Mouse (Mus musculus) limb, embryonic 14.5 days (tissue): ENCODE results near the gene Ccno. TPM values are rescaled to one million over a fixed set of nuclear protein-coding genes. Genes with fewer than 3 reads are reported as not detected.

Source experiments
- ATAC-seq: fragments of 200-750 bp; cut with Nextera tagmentation; 2 replicates; pipeline ENCODE4 v1.8.0; 2017; ENCODE audit warnings: low read depth, moderate number of reproducible peaks, moderate TSS enrichment; ENCODE audit not compliant: low FRiP score
- DNase-seq: peaks from one replicate; pipeline ENCODE4 v3.0.0-alpha.2; 2015; ENCODE audit warnings: low spot score
- H3K27ac ChIP-seq: fragments of 300-500 bp; sonication (generic); replicated peaks from 2 replicates; pipeline ENCODE4 v1.5.1; 2014; ENCODE audit warnings: low read depth, mild to moderate bottlenecking, low read length, moderate library complexity, mixed read lengths
- H3K27me3 ChIP-seq: fragments of 300-500 bp; sonication (generic); 2 replicates; pipeline ENCODE4 v1.6.1; 2014; ENCODE audit warnings: low read length, mixed read lengths; ENCODE audit not compliant: control insufficient read depth, insufficient read depth
- H3K36me3 ChIP-seq: fragments of 300-500 bp; sonication (generic); 2 replicates; pipeline ENCODE4 v1.6.1; 2014; ENCODE audit warnings: mild to moderate bottlenecking, low read length, moderate library complexity, mixed read lengths; ENCODE audit not compliant: control insufficient read depth, insufficient read depth
- H3K4me1 ChIP-seq: fragments of 300-500 bp; sonication (generic); 2 replicates; pipeline ENCODE4 v1.6.1; 2014; ENCODE audit warnings: antibody characterized with exemption, low read length, mixed read lengths; ENCODE audit not compliant: control insufficient read depth, insufficient read depth
- H3K4me2 ChIP-seq: fragments of 300-500 bp; sonication (generic); replicated peaks from 2 replicates; pipeline ENCODE4 v1.6.1; 2014; ENCODE audit warnings: low read depth, mild to moderate bottlenecking, low read length, moderate library complexity; ENCODE audit not compliant: severe bottlenecking
- H3K4me3 ChIP-seq: fragments of 300-500 bp; sonication (generic); replicated peaks from 2 replicates; pipeline ENCODE4 v1.5.1; 2014; ENCODE audit warnings: low read length
- H3K9ac ChIP-seq: fragments of 300-500 bp; sonication (generic); 2 replicates; pipeline ENCODE4 v1.6.1; 2014; ENCODE audit warnings: mild to moderate bottlenecking, low read depth, low read length, moderate library complexity; ENCODE audit not compliant: severe bottlenecking
- H3K9me3 ChIP-seq: fragments of 300-500 bp; sonication (generic); 2 replicates; pipeline ENCODE4 v1.6.1; 2016; ENCODE audit warnings: low read length; ENCODE audit not compliant: control insufficient read depth
- POLR2A ChIP-seq: fragments of 200-500 bp; IDR thresholded peaks from 2 replicates; pipeline ENCODE4 v1.8.0; 2012; ENCODE audit warnings: inconsistent platforms, mild to moderate bottlenecking, moderate library complexity, borderline replicate concordance; ENCODE audit not compliant: insufficient read depth, insufficient read length; ENCODE audit errors: extremely low read depth
- WGBS: fragments of 180-500 bp; shearing (Covaris S2); extraction: QIAGEN DNeasy Blood & Tissue Kit; methylation state at CpG from one replicate; pipeline ENCODE4 v1.1.7; 2014; 5-methylcytosine and 5-hydroxymethylcytosine counted together
- polyA plus RNA-seq, 2 experiments: library from polyadenylated mRNA; depleted of rRNA in 1 of 2; stranded (reverse) in 1 of 2; unstranded in 1 of 2; fragments of >200 nt; fragmentation: Nextera tagmentation in 1 of 2; extraction: Ambion mirVana in 1 of 2; gene quantifications; 2 replicates each; pipeline versions ENCODE4 v1.2.1 to v1.2.3; 2012 to 2014

The Ccno gene
- polyA plus RNA-seq, 2 experiments, result 0.29 to 0.80 TPM

DNA sequence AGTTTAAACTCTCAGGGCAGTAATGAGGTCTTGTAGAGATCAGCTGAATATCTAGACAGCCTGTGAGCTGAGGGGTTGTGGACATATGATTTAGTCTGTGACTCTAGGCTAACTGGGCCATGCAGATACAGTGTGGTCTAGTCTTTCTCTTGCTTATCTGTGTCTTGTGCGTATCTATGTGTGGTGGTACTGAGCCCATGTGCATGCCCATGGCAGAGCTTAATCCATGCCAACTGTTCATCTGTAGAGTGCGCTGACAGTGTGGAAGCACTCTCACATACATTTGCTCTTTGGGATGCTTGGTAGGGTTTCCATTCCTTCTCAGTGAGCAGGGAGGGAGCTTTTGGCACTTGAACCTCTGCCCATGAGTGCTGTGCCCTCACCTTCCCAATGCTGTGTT, 33.9 kb downstream of the Ccno start:
- WGBS, result 84% methylated on average over 2 of the region's 2 CpGs
- H3K4me3 ChIP-seq, result no peak overlapping the region
- no peak overlapping the region for H3K4me2 ChIP-seq
- no peak for TF ChIP-seq POLR2A
- H3K9ac ChIP-seq, result no peak overlapping the region
- H3K27ac ChIP-seq, result no peak overlapping the region
- ATAC-seq, result no peak
- H3K36me3 ChIP-seq, result no peaks in the 10 kb centered on the region
- H3K4me1 ChIP-seq, result no peaks in the 10 kb centered on the region
- H3K27me3 ChIP-seq, result no peaks in the 10 kb centered on the region
- H3K9me3 ChIP-seq, result no peaks in the 10 kb centered on the region
- DNase-seq, result no peak

DNA sequence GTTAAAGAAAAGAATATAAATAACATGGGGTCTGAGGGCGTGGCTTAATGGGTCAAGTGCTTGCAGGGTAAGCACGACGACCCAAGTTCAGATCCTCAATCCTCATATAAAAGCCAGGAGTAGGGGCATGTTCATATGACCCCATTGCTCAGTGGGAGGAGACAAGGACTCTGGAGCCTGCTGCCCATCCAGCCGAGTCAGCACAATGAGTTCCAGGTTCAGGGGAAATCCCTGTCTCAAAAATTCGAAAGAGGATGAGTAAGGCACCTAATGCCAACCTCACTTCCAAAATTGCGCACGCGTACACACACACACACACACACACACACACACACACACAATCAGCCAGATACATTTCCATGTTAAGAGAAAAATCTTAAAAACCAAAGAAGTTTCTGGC, 34.9 kb downstream of the Ccno start:
- Histone ChIP-seq H3K36me3 (no peaks in the 10 kb centered on the region), H3K4me3 (no peak overlapping the region), H3K4me1 (no peaks in the 10 kb centered on the region), H3K27me3 (no peaks in the 10 kb centered on the region), H3K9me3 (no peaks in the 10 kb centered on the region), H3K4me2 (no peak overlapping the region), H3K27ac (no peak overlapping the region), H3K9ac (no peak overlapping the region)
- 78% methylated on average over 8 of the region's 8 CpGs for WGBS
- DNase-seq (no peak), ATAC-seq (no peak)
- TF ChIP-seq POLR2A, result no peak

DNA sequence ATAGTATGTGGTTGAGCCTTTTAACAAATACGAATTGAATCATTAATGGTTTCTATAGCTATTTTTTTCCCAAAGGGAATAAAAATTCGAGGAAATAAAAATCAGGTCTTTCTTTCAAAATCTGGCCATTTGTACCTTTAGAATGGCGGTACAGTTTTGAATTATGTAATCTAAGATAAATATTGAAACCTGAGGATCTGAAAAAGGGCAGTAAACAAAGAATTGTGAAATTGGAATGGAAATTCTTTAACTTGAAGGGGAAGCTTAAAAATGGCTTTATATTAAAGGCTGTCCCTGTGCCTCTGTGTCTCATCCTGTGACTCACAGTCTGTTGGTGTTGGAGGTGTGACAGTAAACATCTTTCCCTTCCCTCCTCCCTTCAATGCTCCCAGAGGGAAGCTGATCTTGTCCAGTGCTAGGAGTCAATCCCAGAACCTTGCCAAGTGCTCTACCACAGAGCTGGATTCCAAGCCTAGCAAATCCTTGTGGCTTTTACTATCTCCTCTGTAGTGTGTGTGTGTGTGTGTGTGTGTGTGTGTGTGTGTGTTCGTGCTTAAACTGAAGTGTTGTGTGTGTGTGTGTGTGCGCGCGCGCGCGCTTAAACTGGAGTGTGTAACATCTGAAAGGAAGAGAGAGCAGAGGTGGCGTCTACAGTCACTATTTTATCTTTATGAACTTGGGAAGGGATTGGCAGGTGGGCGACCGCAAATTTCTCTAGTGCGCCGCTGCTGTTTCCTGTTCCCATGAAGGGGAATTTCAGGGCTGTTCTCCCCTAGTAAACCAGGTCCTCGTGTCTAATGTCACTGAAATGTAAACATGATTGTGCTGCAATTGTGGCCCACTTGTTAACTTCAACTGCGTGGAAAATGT, 35.9 kb downstream of the Ccno start:
- ATAC-seq (no peak), DNase-seq (no peak)
- WGBS, result 65% methylated on average over 17 of the region's 17 CpGs

DNA sequence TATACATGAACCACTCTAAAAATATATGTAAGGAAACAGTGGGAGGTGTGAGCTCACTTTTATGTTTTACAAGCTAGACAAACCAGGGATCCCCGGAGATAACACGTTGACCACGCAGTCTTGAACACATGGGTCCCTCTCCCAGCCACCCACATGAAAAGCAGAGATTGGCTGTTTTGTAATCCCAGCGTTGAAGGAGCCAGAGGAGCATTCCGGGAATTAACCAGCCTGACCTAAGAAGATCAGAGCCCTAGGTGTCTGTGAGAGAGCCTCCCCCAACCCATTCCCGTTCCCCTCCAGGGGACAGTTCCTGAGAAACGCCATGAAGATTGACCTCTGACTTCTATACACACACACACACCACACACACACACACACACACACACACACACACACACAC, 43.7 kb downstream of the Ccno start:
- under 1% methylated on average over 7 of the region's 7 CpGs for WGBS
- H3K4me1 ChIP-seq, result peaks cover 6% of the 10 kb centered on the region; the same call in 1 of the 2 replicates
- H3K9ac ChIP-seq, result peak overlapping the region; percentile 55; the same call in 1 of the 2 replicates
- no peaks in the 10 kb centered on the region for H3K9me3 ChIP-seq
- no peak overlapping the region for H3K27ac ChIP-seq
- no peak for TF ChIP-seq POLR2A
- no peak for DNase-seq
- H3K4me2 ChIP-seq, result peak overlapping the region; percentile 89
- peaks cover 32% of the 10 kb centered on the region for H3K27me3 ChIP-seq
- ATAC-seq, result no peak
- H3K36me3 ChIP-seq, result no peaks in the 10 kb centered on the region
- peak overlapping the region; percentile 51 for H3K4me3 ChIP-seq

More for the DNA sequence above, 35.9 kb downstream of the Ccno start:
- no peak overlapping the region for H3K4me3 ChIP-seq
- no peak overlapping the region for H3K27ac ChIP-seq
- H3K36me3 ChIP-seq, result no peaks in the 10 kb centered on the region
- no peaks in the 10 kb centered on the region for H3K4me1 ChIP-seq
- no peak overlapping the region for H3K4me2 ChIP-seq
- no peaks in the 10 kb centered on the region for H3K9me3 ChIP-seq
- no peak for TF ChIP-seq POLR2A
- H3K27me3 ChIP-seq, result no peaks in the 10 kb centered on the region
- no peak overlapping the region for H3K9ac ChIP-seq

DNA sequence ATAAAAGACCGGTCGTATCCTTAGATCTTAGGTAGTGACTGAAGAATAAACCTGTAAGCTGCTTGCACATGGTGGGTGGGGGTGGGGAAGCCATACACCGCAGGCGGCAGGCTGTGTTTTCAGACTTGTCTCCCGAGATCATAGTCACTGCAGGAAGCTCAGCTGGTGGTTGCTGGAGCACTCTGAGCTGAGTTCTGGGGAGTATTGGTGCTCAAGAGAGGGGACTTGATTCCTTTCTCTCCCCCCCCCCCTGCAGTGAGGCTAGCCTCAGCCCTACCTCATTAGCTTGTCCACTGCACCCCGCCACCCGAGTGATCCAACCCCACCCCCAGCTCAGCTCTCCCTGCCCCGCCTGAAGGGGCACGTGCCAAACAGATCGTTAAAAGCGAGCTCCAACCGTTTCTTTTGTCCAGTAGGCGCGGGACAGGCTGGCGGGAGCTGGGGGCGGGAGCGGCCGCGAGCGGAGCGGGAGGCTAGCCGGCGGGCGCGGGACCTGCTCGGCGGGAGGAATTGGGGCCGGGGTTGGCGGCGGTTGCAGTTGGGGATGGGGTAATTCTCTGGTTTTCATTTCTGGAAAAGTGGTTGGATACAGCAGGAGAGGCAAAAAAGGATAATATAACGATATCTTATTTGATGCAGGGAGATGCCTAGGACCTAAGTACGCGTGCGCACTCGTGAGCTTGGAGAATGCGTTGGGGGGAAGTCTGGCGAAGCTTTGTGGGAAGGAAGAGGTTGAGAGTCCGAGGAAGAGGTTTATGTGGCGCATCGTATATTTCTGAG, 44.4 kb downstream of the Ccno start:
- Histone ChIP-seq H3K36me3 (no peaks in the 10 kb centered on the region), H3K27ac (no peak overlapping the region), H3K4me3 (peak overlapping the region; percentile 51), H3K9me3 (no peaks in the 10 kb centered on the region), H3K27me3 (peaks cover 32% of the 10 kb centered on the region), H3K4me2 (peak overlapping the region; percentile 89), H3K9ac (peak overlapping the region; percentile 55), H3K4me1 (peaks cover 6% of the 10 kb centered on the region; the same call in 1 of the 2 replicates)
- WGBS, result under 1% methylated on average over 40 of the region's 40 CpGs
- peak; percentile 34 for ATAC-seq
- TF ChIP-seq POLR2A, result no peak
- peak; percentile 34 for DNase-seq
